Mouse (Mus musculus) adrenal gland, adult 8-10 months (tissue): ENCODE measurements around the gene Gmds. TPM values are rescaled to one million over a fixed set of nuclear protein-coding genes. Genes with fewer than 3 reads are reported as not detected.
A peak's percentile ranks its signal among the peaks of the same experiment; 100 is the strongest.

Source experiments
- DNase-seq: peaks from one replicate; pipeline ENCODE4 v3.0.0; 2022
- total RNA-seq, 4 experiments: library from RNA; stranded (reverse); gene quantifications; 2 replicates each; pipeline ENCODE4 v1.2.4; 2022

Gmds gene
- total RNA-seq, 4 experiments from 2014 or later: 7.1 to 8.6 (median 7.5) TPM

DNA sequence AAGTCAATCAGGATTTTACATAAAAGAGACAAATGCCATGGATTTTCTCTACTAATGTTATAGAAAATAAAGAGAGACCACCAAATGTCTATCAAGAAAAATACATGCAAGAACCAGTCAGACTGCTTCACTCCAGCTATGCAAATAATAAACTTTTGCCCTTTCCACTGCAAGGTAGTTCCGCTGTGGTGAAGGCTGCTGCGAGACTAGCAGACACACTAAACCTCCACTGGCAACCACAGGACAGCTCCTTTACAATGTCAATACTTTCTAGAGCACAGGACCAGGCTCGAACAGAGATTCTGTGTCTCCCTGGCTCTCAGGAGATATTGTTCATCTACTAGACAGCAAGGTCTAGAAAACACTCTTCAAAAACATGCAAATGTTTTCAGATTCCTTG, 71.8 kb downstream of the Gmds start:
- DNase-seq: no peak

DNA sequence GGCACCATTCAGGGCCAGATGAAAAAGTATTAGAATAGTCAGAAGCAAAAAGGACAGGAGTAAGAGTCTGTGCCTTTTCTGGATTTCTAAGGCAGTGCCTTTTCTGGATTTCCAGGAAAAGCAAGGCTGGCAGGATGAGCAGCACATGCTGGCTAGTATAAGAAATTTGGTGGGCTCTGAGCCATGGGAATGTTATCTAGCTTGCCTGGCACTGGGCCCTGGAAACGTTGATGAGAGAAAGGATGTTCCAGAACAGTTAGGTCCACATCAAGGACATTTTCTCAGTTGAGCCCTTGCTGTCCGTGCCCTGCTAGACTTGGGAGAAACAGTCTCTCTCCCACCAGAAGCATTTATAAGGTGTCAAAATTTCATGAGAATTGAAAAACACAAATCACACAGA, 82.4 kb downstream of the Gmds start:
- peak; percentile 14 for DNase-seq

DNA sequence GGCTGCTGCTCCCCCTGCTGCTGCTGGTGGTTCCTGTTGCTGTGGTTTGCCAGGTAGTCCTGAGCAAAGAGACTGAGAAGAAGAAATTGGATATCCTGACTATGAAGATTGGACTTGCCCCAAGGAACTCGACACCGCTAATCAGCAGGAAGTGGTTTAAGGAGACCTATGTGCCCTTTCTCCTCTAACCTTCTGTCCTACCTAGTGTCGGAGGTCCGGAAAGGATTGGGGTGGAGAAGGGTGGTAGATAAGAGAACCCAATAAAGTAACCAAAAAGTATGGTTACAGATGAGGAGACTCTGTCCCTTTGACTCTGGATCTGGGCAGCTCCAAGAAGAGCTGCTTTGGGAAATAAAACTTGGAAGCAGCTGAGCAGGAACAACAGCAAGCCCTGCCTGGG, 86.3 kb downstream of the Gmds start:
- no peak for DNase-seq

DNA sequence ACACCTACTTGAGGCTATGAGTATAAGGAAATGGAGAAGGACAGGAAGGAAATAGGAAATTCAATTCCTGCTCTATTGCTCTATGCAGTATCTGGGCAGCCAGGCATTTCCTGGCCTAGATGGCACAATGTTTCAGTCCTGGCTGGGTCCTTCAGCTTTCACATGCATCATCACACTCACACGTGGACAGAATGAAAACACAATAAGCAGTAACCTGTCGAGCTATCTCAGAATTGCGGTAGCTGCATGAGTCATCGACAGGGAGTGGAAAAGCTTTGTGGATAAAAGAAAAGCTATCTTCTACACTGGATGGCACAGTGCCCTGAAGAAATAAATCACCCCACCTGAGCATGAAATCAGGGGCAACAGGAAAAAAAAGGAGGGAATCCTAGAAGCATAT, 96.3 kb downstream of the Gmds start:
- peak; percentile 14 for DNase-seq

DNA sequence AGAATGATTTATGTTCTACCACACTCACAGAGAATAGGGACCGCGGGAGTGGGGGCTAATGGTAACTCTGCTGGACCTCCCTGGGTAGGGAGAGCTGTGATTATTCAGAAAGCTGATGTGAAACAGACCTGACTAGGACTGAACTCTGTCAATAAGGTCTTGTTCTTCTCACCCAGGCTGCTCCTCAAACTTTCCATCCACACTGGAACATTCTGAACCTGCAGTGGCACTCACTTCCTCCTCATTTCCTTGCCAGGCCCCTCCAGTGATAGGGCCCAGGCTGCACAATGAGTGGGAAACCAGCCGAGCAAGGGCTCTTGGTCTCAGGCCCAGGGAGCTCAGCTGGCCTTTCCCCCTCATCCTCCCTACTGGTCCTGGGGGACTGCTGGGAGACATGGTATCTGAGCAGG, 102.3 kb downstream of the Gmds start:
- DNase-seq: peak; percentile 10

DNA sequence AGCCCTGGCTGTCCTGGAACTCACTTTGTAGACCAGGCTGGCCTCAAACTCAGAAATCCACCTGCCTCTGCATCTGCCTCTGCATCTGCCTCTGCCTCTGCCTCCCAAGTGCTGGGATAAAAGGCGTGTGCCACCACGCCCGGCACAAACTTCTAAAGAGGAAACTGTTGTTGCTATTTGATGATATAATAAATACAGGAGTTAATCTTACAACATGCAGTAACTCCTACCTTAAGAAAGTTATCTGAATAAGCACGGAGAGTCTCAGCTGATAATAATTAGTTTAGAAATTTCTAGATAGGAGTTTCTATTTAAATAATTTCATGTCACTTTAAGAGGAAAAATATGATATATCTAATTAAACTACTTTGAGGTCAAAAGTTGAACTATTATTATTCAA, 103.5 kb downstream of the Gmds start:
- no peak for DNase-seq

DNA sequence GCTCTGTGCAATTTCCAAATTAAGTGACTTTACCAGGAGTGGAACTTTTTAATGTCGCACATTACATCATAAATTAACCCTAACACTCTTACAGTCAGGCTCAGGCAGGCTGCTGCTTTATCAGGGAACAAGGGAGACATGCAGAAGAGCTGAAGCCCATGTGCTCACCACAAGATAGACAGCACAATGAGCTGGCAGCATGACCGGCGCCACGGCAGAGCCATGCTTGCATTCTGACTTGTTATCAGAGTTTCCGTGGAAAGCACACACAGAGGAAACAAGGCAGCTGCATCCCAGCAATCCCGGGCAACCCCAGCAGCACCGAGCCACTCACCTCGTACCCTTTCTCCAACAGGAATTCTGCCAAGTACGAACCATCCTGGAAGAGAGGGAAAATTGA, 104.5 kb downstream of the Gmds start:
- DNase-seq: no peak

DNA sequence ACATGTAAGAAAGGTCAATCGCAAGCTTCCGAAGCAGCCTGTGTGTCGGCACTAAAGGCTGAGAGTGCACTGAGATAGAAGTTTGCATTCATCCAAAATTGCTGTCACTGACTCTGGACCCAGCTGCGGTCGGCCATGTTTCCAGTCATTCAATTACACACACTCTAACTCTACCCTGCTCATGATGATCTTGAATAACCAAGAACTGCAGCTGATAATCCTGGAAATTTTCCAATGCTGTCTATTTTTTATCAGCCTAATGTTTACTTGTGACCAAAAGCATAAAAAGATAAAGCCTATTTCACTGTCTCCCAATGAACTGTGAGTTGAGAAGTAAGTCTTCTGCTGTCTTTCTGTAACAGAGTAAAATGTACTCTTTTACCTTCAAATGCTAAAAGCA, 106.1 kb downstream of the Gmds start:
- DNase-seq: no peak

DNA sequence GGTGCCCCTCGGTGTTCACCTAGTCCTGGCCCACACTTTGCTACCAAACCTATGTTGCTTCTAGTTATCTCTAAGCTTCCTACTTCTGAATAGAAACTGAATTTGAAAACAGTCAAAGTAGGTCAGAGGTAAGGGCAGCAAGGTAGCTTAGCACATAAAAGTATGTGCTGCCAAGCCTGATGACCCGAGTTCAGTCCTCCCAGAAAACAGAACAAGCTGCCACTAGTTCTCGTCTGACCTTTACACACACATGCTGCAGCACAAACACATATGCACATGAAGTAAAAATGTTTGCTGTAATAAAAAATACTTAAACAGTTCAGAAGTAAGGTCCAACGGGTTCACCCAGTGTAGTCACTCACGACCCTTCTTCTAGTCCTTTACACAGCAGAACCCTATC, 106.6 kb downstream of the Gmds start:
- DNase-seq: no peak

DNA sequence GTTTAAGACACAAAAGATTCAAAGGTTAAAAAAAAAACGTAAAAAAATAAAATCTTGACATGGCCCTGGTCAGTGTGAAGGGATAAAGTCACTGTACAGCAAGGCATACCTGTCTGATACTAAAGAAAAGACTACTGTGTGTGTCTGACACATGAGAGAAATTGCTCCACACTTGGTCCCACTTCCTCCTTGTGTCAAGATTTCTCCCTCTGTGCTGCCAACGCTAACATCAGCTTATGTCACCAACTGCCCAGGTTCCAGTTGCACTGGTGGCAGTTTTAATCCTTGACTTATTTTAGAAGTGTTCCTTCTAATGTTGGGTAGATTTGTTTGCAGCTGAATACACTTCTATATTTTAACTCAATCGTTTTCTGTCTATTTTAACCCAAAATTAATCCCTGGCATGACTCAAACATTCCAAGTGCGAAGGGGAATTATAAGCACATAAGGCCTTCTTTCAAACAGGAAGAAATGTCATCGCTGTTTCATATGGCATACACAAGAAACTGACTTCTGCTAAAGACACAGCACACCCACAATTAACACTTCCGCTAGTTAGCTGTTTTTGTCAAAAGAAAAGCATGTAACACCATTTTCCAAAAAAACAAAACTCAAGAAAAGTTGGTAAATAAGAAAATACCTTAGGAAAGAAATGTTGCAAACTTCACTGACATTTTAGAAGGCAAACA, 110.5 kb downstream of the Gmds start:
- DNase-seq: no peak

DNA sequence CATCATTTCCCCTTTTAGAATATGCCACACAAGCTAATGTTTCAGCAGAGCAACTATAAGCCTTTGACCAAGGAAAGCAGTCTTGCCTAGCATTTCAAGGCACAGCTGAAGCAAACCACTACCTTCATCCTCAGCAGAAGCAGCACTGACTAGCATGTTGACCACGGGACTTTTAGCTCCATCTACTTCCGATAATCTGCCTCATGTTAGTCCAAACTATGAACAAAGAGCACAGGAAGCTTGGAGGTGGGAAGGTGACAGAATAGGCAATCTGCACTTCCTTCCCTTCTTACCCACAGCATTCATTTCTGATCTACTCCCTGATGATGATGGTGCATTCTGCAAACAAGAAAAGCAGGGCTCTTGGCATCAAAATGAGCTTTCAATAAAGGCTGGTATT, 120.9 kb downstream of the Gmds start:
- DNase-seq: no peak

DNA sequence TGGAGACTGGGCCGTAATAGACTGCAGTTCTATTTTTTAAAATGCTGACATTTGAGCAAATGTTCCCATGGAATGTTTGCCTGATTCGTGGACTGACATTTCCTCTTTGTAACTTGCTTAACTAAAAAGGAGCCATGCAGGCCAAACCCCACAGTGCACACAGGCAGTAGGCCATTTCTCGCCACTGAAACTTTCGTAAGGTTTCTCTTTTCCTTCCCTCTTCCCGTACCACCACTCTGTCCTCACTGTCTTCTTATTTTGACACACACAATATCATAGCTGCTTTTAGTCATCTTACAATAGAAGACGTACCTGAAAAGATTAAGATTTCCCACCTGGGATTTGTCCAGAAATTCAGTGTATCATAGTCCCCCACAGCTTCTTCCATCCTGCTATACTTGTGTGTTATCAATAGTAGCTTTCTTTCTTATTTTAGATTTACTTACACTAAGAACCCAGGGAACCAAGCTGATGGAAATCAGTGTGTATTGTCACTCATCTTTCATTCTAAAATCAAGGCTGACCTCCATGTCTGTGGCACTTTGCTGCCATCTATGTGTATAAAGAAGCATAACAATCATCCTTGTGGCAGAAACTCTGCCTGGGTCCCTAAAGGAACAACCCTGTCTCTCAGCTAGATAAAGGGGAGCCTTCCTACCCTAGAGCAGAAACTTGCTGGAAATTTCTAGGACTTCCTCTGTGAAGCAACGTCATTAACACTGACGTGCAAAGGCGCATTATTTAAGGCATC, 124.7 kb downstream of the Gmds start:
- DNase-seq: no peak

DNA sequence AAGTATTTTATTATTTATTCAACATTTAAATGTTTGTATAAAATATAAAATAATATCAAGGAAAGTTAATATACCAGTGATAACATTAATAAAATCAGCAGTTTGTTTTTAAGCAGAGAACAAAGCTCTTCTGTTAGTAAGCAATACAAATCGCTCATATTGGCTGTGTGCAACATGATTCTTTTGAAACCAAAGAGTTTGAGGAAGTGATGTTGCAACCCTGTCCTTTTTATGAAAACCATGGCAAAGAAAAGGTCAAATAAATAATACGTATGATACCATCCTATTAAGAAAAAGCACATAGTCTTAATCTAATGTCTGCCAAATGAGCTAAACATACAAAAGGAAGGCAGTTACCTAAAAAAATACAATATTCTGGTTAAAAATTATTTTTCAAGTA, 126.4 kb downstream of the Gmds start:
- no peak for DNase-seq

DNA sequence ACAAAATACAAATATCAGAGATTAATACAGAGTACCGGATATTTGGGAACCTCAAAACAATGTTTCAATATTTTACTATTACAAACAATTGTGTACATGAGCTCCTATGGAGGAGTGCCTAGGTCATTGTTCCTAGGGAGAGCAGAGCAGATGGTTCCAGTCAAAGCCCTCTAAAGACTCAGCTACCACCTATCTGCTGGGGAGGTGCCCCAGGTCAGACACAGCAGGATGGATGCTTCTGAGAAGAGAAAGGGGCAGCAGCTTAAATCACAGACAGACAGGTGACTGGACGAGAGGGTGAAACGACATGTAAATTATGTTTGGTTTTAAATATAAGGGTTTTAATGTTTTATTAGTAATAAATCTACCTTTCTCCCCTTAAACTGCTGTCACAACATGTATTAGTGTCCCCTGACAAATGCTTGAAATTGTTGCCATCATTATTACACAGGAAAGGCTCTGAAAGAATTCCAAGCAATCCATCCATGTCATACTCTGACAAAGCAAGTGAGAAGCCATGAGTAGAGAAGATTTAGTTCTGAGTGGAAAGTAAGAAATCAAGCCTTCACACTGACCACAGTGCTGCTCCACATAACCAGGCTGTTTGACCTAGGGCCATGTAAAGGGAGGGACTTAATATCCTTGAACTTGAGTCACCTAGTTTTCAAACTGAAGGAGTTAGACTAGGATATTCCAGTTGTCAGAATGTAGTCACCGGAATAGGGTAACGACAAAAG, 131.2 kb downstream of the Gmds start:
- DNase-seq: no peak

DNA sequence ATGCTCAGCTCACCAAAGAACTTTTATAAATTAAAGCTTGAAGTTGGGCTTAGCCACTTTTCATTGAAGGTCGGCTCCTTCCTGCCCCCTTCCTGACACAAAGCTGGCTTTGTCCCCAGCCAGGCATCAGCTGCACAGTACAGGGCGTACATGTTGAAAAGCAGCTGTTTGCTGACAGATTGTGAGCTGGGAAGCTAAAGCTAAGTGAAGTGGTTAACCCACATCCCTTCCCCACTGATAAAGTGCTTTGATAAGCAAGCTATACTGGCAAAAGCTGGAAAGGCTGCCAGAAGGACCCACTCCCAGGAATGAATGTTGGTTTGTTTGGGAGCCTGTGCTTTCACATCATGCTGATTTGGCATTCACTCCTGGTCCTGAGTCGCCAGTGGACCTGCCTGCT, 158.6 kb downstream of the Gmds start:
- no peak for DNase-seq

DNA sequence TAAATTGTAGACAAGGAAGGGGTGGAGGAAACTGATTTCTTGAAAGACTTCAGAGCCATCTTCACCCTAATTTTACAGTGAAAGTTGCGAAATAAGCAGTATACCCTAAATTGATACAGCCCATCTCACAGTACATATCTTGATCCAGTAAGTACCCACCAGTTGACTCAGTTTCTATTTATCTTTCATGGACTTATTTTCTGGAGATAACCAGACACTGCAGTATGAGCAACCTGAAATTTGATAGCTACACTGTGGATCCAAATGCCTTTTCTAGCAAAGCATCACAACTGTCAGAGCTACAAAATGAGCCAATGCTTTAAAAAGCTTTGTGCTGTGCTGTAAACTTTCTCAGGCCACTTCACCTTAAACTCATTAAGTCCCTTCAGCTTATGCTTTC, 159.9 kb downstream of the Gmds start:
- no peak for DNase-seq

DNA sequence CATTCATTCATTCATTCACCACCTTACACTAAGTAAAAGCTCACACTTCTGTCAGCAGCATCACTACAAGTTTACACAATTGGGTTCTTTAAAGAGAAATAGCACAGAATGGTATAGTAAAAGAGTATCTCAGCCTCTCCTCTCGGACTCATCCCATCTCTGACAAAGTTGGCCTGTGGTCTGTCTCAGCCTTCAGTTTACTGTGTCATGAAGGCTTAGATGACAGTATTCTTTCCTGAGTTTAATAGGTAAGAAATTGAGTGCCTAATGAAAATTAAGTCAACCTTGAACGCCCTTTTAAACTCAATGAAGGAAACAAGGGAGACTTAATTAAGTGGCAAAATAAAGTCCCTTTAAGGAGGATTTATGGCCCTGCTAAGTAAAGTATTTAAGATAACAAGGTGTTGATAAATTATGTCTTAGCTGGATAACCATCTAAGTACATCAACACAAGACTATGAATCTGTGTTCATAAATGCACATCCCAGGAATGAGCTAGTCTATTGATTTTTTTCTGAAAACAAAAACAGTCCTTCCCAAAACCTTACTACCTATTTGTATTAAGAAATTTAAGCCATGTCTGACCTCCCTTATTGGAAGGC, 160.6 kb downstream of the Gmds start:
- DNase-seq: no peak

DNA sequence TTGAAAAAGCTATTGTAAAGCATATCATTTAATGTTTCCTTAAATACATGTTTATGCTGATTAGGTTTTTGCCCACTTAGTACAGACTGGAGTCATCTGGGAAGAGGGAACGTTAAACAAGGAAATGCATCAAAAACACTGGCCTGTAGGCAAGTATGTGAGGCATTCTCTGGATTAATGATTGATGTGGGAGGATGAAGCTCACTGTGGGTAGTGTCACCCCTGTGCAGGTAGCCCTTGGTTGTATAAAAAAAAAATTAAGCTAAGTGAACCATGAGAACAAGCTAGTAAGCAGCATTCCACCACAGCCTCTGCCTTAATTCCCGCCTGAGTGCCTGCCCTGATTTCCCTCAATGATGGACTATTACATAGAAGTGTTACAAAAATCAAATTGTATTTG, 163.5 kb downstream of the Gmds start:
- no peak for DNase-seq

DNA sequence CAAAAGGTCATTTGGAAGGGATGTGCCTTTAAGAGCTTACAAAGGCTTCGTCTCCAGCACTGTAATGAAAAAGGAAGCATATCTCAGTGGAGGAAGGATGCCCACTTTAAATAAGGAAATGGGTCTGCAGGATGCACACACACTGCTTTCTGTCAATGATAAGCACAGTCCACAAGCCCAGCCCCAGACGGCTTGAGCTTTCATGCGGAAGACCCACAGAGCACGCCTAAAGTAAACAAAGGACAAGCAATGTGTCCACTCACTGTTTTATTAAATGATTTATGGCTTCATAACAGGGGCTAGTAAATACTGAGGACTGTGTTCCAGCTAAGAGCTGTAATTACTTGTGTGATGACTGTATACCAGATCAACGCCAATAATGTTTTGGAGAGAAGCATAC, 169.4 kb downstream of the Gmds start:
- DNase-seq: peak; percentile 6

DNA sequence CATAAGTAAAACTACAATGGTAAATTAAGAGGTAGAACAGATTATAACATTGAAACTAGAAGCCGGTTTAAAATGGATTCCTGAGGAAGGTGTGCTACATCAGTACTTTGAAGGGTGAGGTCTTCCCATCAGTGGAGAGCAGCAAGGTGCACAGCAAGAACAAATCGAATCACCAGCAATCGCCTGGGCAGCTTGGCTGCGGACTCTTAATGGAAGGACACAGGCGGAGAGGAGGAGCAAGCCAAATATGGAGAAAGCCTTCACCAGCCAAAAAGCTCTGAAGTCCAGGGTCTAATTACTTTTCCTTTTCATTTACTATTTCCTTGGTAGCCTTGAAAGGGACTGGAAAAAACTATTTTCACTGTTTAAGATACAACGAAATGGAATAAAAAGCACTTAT, 170.7 kb downstream of the Gmds start:
- no peak for DNase-seq

DNA sequence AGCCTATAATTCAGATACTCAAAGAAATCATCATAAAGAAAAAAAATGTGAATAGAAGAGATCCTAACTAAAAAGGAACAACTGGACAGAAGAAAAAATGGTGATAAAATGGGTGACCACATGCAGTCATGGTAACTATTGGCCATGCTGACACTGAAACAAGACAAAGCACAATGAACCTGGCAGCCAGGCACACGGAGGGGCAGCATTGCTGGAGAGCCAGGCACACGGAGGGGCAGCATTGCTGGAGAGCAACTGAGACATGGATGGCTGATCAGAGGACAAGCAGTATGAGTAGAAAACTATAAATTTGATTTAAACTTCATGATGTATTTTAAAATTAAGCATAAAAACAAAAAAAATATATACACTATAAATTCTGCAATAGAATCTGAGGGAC, 173.0 kb downstream of the Gmds start:
- no peak for DNase-seq

DNA sequence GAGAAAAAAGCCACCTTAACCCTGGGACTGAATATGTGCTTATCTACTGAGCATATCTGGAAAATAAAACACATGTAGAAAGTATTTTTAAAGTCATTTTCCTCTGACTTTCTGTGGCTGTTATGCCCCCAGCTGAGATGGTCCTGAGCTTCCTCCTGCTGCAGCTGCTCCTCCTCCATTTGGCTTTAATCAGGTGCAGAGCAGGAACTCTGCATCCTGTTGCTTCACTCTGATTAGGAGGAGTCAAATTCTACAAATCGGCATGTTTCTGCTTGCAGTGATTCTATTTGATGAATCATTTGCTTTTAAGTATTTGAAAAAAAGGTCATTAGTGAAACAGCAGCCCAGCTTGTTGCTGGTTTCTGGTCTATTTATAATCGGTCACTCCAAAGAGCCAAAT, 177.0 kb downstream of the Gmds start:
- no peak for DNase-seq

DNA sequence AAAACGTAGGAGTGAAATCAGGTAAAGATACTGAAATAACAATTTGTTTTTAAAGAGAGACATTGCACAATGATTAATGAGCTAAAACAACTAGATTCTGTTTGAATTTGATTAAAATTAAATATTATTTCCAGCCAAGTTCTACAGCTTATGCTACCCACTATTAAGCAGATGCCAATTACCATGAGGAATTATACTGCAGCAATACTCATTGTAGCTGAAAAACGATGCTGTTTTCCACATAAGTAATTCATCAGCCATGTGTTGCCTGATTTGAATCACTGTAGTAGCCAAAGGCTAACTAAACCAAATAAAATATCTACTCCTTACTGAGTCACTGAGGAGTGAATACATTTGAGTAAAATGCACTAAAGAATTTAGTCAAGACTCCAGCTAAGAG, 180.3 kb downstream of the Gmds start:
- no peak for DNase-seq
